Mouse (Mus musculus) embryonic facial prominence, embryonic 12.5 days (tissue): ENCODE measurements at regions not wholly inside any gene's neighbourhood (a gene's known extent, or its start where the extent isn't known, plus 50 kb on each side); places are given as distances from the start of the nearest gene placed in this dataset.

Experiments
- ATAC-seq: fragments of 200-750 bp; cut with Nextera tagmentation; 2 replicates; pipeline ENCODE4 v1.8.0; 2017; ENCODE audit not compliant: insufficient number of reproducible peaks, insufficient read depth, low FRiP score, low TSS enrichment
- H3K27ac ChIP-seq: fragments of 300-500 bp; sonication (generic); 2 replicates; pipeline ENCODE4 v1.5.1; 2016; ENCODE audit warnings: mild to moderate bottlenecking
- H3K27me3 ChIP-seq: fragments of 300-500 bp; sonication (generic); 2 replicates; pipeline ENCODE4 v1.6.1; 2016; ENCODE audit warnings: mild to moderate bottlenecking, moderate library complexity
- H3K36me3 ChIP-seq: fragments of 300-500 bp; sonication (generic); 2 replicates; pipeline ENCODE4 v1.6.1; 2016; ENCODE audit warnings: mild to moderate bottlenecking
- H3K4me1 ChIP-seq: fragments of 300-500 bp; sonication (generic); 2 replicates; pipeline ENCODE4 v1.6.1; 2016
- H3K4me2 ChIP-seq: fragments of 300-500 bp; sonication (generic); replicated peaks from 2 replicates; pipeline ENCODE4 v1.6.1; 2016; ENCODE audit warnings: mild to moderate bottlenecking, moderate library complexity
- H3K4me3 ChIP-seq: fragments of 300-500 bp; sonication (generic); 2 replicates; pipeline ENCODE4 v1.5.1; 2016; ENCODE audit warnings: mild to moderate bottlenecking
- H3K9ac ChIP-seq: fragments of 300-500 bp; sonication (generic); 2 replicates; pipeline ENCODE4 v1.6.1; 2016; ENCODE audit warnings: mild to moderate bottlenecking, moderate library complexity
- H3K9me3 ChIP-seq: fragments of 300-500 bp; sonication (generic); 2 replicates; pipeline ENCODE4 v1.6.1; 2016; ENCODE audit warnings: mild to moderate bottlenecking, moderate library complexity
- WGBS: fragments of 180-500 bp; shearing (Covaris S2); methylation state at CpG from one replicate; pipeline ENCODE4 v1.1.7; 2016; 5-methylcytosine and 5-hydroxymethylcytosine counted together

DNA sequence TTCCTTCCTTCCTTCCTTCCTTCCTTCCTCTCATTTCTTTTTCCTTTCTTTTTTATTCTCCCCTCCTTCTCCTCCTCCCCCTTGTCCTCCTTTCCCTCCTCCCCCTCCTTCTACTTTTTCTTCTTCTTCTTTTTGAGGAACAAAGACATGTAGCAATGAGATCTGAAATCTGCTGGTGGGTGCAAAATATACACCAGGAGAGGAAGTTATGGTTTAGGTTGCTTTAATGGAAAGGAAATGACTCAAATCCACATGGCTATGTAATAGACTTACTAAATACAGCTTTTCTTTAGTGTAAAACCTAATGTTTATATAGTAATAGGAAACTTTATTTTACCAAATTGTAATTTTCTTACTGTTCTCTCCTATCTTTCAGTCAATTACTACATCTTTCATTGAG lies 349.5 kb upstream of the Klf6 start:
- Histone ChIP-seq H3K4me3 (no peak overlapping the region), H3K27me3 (no peaks in the 10 kb centered on the region), H3K4me1 (no peaks in the 10 kb centered on the region), H3K9ac (no peak overlapping the region), H3K36me3 (no peaks in the 10 kb centered on the region), H3K4me2 (no peak overlapping the region), H3K9me3 (no peaks in the 10 kb centered on the region), H3K27ac (no peak overlapping the region)
- ATAC-seq: no peak

DNA sequence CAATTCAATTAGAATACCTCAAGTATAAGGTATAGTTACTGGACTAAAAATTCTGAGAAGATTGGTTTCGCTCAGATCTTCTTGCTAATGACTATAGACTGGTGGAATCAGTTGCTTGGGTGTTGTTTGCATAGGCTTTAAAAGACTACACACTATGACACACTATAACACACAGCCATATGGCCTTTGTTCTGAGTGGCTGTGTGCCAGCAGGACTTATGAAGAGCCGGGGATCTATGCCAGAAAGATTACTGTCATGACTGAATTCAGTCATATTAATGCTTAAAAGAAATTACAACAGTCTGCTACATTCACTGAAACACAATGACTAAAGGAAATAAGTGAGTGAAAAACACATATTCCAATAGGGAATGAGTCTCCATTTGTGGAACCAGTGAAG lies 345.7 kb upstream of the Klf6 start:
- H3K4me2 ChIP-seq: no peak overlapping the region
- H3K4me1 ChIP-seq: no peaks in the 10 kb centered on the region
- H3K27me3 ChIP-seq: no peaks in the 10 kb centered on the region
- H3K4me3 ChIP-seq: no peak overlapping the region
- H3K9me3 ChIP-seq: no peaks in the 10 kb centered on the region
- no peak overlapping the region for H3K27ac ChIP-seq
- ATAC-seq: no peak
- no peak overlapping the region for H3K9ac ChIP-seq
- H3K36me3 ChIP-seq: no peaks in the 10 kb centered on the region
- 78% methylated on average over 2 of the region's 2 CpGs for WGBS

DNA sequence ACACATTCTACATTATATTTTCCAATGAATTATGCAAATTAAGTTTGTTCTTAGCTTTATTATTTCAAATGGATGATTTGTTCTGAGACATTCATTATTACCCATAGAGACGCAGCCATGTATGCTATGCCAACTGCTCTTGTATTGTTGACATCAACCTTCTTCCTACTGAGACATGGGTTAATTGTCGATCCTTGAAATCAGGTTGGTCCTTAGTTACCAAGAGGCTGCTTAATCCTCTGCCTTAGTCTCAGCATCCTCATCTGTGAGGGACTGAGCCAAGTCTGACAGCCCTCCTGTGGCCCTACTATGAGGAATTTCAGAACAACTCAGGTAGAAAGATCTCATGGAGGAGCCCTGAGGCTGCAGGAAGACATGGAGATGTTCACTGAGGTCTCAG lies 345.2 kb upstream of the Klf6 start:
- no peak for ATAC-seq
- no peaks in the 10 kb centered on the region for H3K9me3 ChIP-seq
- no peaks in the 10 kb centered on the region for H3K36me3 ChIP-seq
- H3K27ac ChIP-seq: no peak overlapping the region
- H3K4me2 ChIP-seq: no peak overlapping the region
- no peak overlapping the region for H3K9ac ChIP-seq
- WGBS: 93% methylated on average over 2 of the region's 2 CpGs
- no peak overlapping the region for H3K4me3 ChIP-seq
- no peaks in the 10 kb centered on the region for H3K27me3 ChIP-seq
- no peaks in the 10 kb centered on the region for H3K4me1 ChIP-seq

DNA sequence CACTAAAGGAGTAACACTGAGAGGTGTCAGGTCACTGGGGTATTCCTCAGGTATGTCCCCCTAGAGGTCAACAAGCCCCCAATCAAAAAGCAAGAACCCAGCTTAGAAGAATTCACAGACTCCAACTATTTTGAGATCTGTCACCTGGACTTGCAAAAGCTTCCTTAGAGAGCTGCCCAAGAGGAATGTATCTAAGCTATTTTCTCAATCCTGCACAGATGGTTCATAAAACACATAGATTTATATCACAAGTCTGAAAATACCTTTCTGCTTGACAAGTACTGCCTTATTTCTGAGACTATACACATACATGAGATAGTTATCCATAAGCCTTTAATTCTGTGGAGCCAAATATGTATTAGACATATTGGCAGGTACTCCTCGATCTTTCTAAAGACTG lies 342.1 kb upstream of the Klf6 start:
- Histone ChIP-seq H3K4me3 (no peak overlapping the region), H3K4me1 (no peaks in the 10 kb centered on the region), H3K27ac (no peak overlapping the region), H3K36me3 (no peaks in the 10 kb centered on the region), H3K9ac (no peak overlapping the region), H3K9me3 (no peaks in the 10 kb centered on the region), H3K27me3 (no peaks in the 10 kb centered on the region), H3K4me2 (no peak overlapping the region)
- no peak for ATAC-seq
- 92% methylated on average over 1 of the region's 1 CpGs for WGBS

DNA sequence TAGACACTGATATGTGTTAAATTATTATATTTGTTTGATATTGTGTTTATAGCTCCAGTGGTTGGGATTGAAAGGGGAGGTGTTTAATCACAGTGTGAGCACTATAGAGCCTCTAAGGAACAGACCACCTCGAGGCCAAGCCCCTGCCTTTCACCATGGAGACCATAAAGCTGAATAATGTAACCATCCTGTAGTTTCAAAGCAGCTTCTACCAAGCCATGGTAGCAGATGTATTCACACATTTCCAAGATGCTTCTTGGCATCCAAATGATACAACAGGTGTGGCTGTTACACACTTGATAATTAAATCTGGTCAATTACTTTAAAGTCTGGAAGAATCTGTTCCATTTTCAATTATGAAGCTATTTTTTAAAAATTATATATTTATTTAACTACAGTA lies 341.7 kb upstream of the Klf6 start:
- H3K4me2 ChIP-seq: no peak overlapping the region
- no peaks in the 10 kb centered on the region for H3K9me3 ChIP-seq
- WGBS: 64% methylated on average over 1 of the region's 1 CpGs
- no peak overlapping the region for H3K27ac ChIP-seq
- H3K9ac ChIP-seq: no peak overlapping the region
- no peak overlapping the region for H3K4me3 ChIP-seq
- H3K27me3 ChIP-seq: no peaks in the 10 kb centered on the region
- H3K4me1 ChIP-seq: no peaks in the 10 kb centered on the region
- no peak for ATAC-seq
- no peaks in the 10 kb centered on the region for H3K36me3 ChIP-seq

DNA sequence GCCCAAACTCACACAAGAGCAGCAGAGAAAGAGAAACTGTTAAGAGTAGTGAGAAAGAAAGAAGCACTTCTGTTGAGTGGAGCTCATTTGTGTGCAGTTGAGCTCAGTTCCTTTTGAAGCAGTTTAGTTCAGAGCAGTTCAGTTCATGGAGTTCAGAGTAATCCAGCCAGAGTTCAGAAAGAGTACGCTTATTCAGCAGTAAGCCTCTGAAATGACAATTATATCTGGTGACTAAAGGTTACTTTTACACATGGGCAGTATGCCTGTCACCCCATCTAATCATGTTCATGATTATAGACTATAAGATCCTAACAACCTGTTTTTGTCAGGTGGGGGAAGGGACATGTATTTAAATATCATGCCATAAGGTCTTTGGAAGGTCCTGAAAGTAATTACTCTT lies 333.9 kb upstream of the Klf6 start:
- WGBS: 100% methylated on average over 1 of the region's 1 CpGs
- no peaks in the 10 kb centered on the region for H3K36me3 ChIP-seq
- no peak overlapping the region for H3K27ac ChIP-seq
- H3K4me3 ChIP-seq: no peak overlapping the region
- H3K9ac ChIP-seq: no peak overlapping the region
- no peaks in the 10 kb centered on the region for H3K27me3 ChIP-seq
- no peaks in the 10 kb centered on the region for H3K4me1 ChIP-seq
- ATAC-seq: no peak
- H3K9me3 ChIP-seq: no peaks in the 10 kb centered on the region
- no peak overlapping the region for H3K4me2 ChIP-seq

DNA sequence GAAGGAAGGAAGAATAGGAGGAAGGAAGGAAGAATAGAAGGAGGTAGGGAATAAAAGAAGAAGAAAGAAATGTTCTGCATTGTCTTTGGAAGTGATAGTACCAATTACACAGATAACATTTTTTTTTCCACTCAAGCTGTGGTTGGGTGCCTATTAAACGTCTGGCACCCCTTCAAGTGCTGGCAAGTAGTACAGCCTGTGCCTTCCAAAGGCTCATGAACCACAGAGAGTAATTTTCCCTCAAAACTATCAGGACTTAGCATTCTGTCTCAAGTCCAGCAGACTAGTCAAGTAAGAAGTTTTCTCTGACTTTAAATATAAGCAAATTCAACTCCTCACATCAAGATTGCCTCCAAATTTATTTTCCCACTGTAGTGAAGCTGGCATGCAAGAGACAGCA lies 321.0 kb upstream of the Klf6 start:
- Histone ChIP-seq H3K27ac (no peak overlapping the region), H3K9ac (no peak overlapping the region), H3K36me3 (no peaks in the 10 kb centered on the region), H3K4me3 (no peak overlapping the region), H3K27me3 (no peaks in the 10 kb centered on the region), H3K4me1 (no peaks in the 10 kb centered on the region), H3K9me3 (no peaks in the 10 kb centered on the region), H3K4me2 (no peak overlapping the region)
- no peak for ATAC-seq
- 52% methylated on average over 1 of the region's 1 CpGs for WGBS

DNA sequence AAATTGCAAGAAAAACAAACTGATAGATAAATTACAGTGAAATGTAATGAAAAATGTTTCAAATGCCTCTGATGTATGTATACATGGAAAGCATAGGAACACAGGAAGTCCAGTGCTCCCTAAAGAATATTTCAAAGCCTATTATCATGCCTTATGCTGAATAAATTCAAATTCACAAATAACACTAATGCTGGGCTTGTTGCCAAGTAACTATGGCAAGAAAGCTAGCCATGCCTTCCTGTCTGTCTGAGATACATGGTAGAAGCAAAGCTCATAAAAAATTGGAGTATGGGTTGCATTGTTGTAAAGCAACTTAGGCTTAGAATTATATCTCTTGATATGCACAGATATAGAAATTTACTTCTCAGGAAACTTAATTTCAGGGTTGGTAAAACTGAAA lies 315.8 kb upstream of the Klf6 start:
- Histone ChIP-seq H3K27ac (no peak overlapping the region), H3K4me2 (no peak overlapping the region), H3K4me3 (no peak overlapping the region), H3K9ac (no peak overlapping the region), H3K9me3 (no peaks in the 10 kb centered on the region), H3K4me1 (no peaks in the 10 kb centered on the region), H3K27me3 (no peaks in the 10 kb centered on the region), H3K36me3 (no peaks in the 10 kb centered on the region)
- no peak for ATAC-seq

DNA sequence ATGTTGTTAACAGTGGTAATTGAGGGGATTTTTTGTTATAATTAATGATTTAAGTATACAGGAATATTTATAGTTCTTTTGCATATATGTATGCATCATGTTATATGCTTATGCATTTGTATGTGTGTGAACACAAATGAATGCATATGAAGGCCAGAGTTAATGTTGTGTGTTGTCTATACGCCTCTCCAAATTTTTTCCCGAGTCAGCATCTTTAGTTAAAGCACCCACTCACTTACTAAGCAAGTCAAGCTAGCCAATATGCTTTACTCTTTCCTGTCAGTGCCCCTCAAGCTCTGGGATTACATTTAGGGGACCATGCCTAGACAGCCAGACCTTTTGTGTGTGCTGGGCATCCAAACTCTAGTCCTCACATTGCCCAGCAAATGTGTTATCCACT lies 315.3 kb upstream of the Klf6 start:
- Histone ChIP-seq H3K36me3 (no peaks in the 10 kb centered on the region), H3K4me3 (no peak overlapping the region), H3K9ac (no peak overlapping the region), H3K4me1 (no peaks in the 10 kb centered on the region), H3K9me3 (no peaks in the 10 kb centered on the region), H3K4me2 (no peak overlapping the region), H3K27ac (no peak overlapping the region), H3K27me3 (no peaks in the 10 kb centered on the region)
- no peak for ATAC-seq
- WGBS: 90% methylated on average over 2 of the region's 2 CpGs

DNA sequence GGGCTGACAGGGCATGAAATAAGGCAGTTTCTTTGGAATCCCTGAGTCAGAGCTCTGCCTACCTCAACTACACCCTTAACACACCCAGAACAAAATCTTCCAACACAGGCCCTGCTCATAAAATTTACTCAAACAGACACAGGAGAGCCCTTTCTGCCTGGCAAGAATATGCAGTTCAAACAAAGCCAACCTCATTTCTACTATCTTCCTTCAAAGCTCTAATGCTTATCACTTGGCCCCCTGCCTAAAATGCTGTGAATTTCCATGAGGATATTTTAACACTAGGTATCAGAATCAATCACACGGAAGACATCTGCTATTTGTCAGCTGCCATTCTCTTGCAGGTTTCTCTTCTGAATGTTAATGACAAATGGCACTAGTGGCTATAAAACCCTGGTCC lies 314.3 kb upstream of the Klf6 start:
- 90% methylated on average over 1 of the region's 1 CpGs for WGBS
- H3K4me1 ChIP-seq: no peaks in the 10 kb centered on the region
- H3K4me3 ChIP-seq: no peak overlapping the region
- no peak overlapping the region for H3K9ac ChIP-seq
- no peaks in the 10 kb centered on the region for H3K27me3 ChIP-seq
- no peak overlapping the region for H3K27ac ChIP-seq
- no peaks in the 10 kb centered on the region for H3K36me3 ChIP-seq
- ATAC-seq: no peak
- no peaks in the 10 kb centered on the region for H3K9me3 ChIP-seq
- no peak overlapping the region for H3K4me2 ChIP-seq

DNA sequence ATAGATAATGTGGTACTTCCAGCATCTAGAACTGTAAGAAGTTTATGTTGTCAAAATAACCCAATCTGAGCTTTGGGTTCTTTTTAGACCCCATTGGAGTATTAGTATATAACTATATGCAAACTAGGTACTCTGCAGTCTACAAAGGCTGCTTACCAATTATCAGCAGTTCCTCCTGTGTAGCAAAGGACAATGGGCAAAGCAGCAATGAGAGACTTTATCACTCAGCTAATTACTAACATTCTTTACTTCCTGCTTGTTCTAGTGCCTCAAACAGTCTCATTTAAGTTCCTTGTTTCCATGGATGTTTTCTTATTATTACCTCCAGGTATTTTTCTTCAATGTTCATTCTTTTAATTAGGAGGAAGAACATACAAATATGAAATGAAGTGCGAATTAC lies 312.5 kb upstream of the Klf6 start:
- Histone ChIP-seq H3K36me3 (no peaks in the 10 kb centered on the region), H3K4me2 (no peak overlapping the region), H3K27ac (no peak overlapping the region), H3K27me3 (no peaks in the 10 kb centered on the region), H3K9me3 (no peaks in the 10 kb centered on the region), H3K9ac (no peak overlapping the region), H3K4me1 (no peaks in the 10 kb centered on the region), H3K4me3 (no peak overlapping the region)
- no peak for ATAC-seq
- 100% methylated on average over 1 of the region's 1 CpGs for WGBS

DNA sequence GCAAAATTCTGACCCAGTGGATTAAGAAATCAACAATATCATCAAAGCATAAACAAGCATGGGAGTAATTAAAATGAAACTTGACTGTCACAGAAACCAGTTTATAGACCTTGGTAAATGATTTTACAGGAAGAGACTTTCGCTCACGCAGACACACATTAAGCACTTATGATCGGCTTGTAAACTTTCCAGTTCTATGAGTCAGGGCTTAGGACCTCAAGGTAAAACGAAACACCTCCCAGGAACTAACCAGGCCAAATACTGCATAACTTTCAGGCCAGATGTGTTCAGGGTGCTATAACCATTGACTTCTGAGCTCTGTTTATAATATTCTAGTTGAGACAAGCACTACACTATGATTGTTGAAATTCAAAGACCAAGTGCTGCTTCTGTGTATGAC lies 312.1 kb upstream of the Klf6 start:
- Histone ChIP-seq H3K4me1 (no peaks in the 10 kb centered on the region), H3K4me2 (no peak overlapping the region), H3K9me3 (no peaks in the 10 kb centered on the region), H3K27me3 (no peaks in the 10 kb centered on the region), H3K27ac (no peak overlapping the region), H3K36me3 (no peaks in the 10 kb centered on the region), H3K9ac (no peak overlapping the region), H3K4me3 (no peak overlapping the region)
- ATAC-seq: no peak
- 90% methylated on average over 4 of the region's 4 CpGs for WGBS

DNA sequence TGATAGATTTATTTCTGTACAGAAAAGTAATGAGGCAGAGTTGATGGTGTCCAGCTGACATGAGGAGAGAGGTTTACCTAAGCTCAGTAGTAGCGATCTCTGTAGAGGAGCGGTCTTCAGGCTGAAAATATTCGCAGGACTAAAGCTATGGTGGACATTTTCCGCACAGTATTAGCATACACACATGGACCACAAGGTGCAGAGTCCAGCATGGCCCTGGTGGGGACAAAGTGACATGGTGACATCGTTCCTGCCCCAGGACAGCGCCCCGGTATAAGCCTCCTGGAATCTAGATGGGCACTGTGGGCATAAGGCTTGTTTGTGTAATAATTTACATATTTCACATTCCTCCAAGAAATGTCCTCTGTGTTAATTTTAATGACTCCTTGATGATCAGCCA lies 311.5 kb upstream of the Klf6 start:
- ATAC-seq: peak; percentile 15; the same call in 1 of the 2 replicates
- Histone ChIP-seq H3K9me3 (no peaks in the 10 kb centered on the region), H3K4me2 (no peak overlapping the region)

More for the DNA sequence above, 311.5 kb upstream of the Klf6 start:
- no peak overlapping the region for H3K4me3 ChIP-seq
- 95% methylated on average over 7 of the region's 7 CpGs for WGBS
- H3K27ac ChIP-seq: no peak overlapping the region
- H3K36me3 ChIP-seq: no peaks in the 10 kb centered on the region
- no peaks in the 10 kb centered on the region for H3K27me3 ChIP-seq
- no peaks in the 10 kb centered on the region for H3K4me1 ChIP-seq
- H3K9ac ChIP-seq: no peak overlapping the region
